Mouse (Mus musculus): ENCODE measurements around the gene Defb20.

- no peak for TF ChIP-seq CTCF (conservative IDR thresholded peaks at IDR 0.05; ENCODE audit: low read length)
- TF ChIP-seq NANOG (IDR thresholded peaks at IDR 0.05; ENCODE audit: borderline replicate concordance, low read length), result no peak
- no peak for TF ChIP-seq POU5F1 (IDR thresholded peaks at IDR 0.05; ENCODE audit: borderline replicate concordance, low read length)
Observed at GRCm38 (mm10) chr2:152443281-152443680, 33.6 kb upstream of the Defb20 start.
